15 mouse cellular contexts compared by ENCODE assay signal in genomic region chrX:160054643-160055042, GRCm38 (mm10).
"Had no signal": no experiment of that assay in that cellular context is flagged by ENCODE, and none has a peak within 500 bp of the region (broad histone marks: within the 10 kb centered on the region; RNA-seq: fewer than 3 reads in every experiment).

No protein-coding gene starts in this region.

- H3K36me3 ChIP-seq: intestine, embryonic 15.5 days; liver, embryonic 15.5 days; midbrain, embryonic 15.5 days; neural tube, embryonic 12.5 days had no signal

- H3K4me2 ChIP-seq: intestine, embryonic 15.5 days; liver, embryonic 11.5 days; liver, embryonic 15.5 days; lung, embryonic 14.5 days; midbrain, embryonic 11.5 days; midbrain, embryonic 15.5 days; neural tube, embryonic 12.5 days had no signal

- H3K9me3 ChIP-seq: intestine, embryonic 15.5 days; liver, embryonic 15.5 days; megakaryocyte, embryonic 14.5 days; midbrain, embryonic 15.5 days; neural tube, embryonic 12.5 days had no signal

- ATAC-seq: intestine, embryonic 15.5 days; midbrain, embryonic 15.5 days had no signal

- H3K27me3 ChIP-seq: intestine, embryonic 15.5 days; liver, embryonic 15.5 days; midbrain, embryonic 15.5 days; neural tube, embryonic 12.5 days had no signal

- DNase-seq: left cerebral cortex, postnatal 4 days; lung, embryonic 14.5 days; lung, postnatal 10 days; lung, postnatal 4 days; right cerebral cortex, postnatal 4 days; spleen, adult 18-20 months; thymus, adult 18-20 months; thymus, postnatal 25 days had no signal

- H3K9ac ChIP-seq: intestine, embryonic 15.5 days; liver, embryonic 15.5 days; lung, embryonic 14.5 days; midbrain, embryonic 15.5 days; neural tube, embryonic 12.5 days had no signal

- H3K27ac ChIP-seq: intestine, embryonic 15.5 days; liver, embryonic 15.5 days; midbrain, embryonic 15.5 days; neural tube, embryonic 12.5 days had no signal

- H3K4me1 ChIP-seq: intestine, embryonic 15.5 days; liver, embryonic 15.5 days; megakaryocyte, embryonic 14.5 days; midbrain, embryonic 15.5 days; neural tube, embryonic 12.5 days had no signal

- H3K4me3 ChIP-seq: intestine, embryonic 15.5 days; liver, embryonic 15.5 days; megakaryocyte, embryonic 14.5 days; midbrain, embryonic 15.5 days; neural tube, embryonic 12.5 days had no signal
